ENCODE assay signal across 19 mouse cellular contexts in the genomic region with DNA sequence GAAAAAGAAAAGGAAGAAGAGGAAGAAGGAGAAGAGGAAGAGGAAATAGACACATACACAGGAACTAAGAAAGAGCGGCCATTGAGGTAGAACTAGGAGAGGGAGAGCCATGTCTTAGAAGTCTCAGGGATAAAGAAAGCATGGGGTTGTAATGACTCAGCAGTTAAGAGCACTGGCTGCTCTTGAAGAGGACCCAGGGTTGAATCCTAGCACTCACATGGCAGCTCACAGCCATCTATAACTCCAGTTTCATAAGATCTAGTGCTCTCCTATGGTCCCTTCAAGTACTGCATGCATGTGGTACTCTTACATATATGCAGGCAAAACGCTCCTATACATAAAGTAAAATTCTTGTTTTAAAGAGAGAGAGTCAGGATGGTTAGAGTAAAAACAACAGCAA. TPM values are rescaled to one million over a fixed set of nuclear protein-coding genes. Genes with fewer than 3 reads are reported as not detected.
A peak's percentile ranks its signal among the peaks of the same experiment; 100 is the strongest.
DNase-seq lines count a peak whose midpoint lies in the region; ATAC-seq and TF ChIP-seq lines count a peak whose summit lies in the region.
"Had no signal": no experiment of that assay in that cellular context is flagged by ENCODE, and none has a peak within 500 bp of the region (broad histone marks: within the 10 kb centered on the region; RNA-seq: fewer than 3 reads in every experiment).

No protein-coding gene starts in this region.

- intact Hi-C loops in left cerebral cortex, adult 2 months (cut with DNase I), result loop anchor here (5.0 kb wide), 3 partner anchors 76 to 246 kb away; a partner anchor contains a TSS
- intact Hi-C loops in left cerebral cortex, postnatal 25 days (cut with DNase I), result loop anchor here (5.0 to 10.0 kb wide), 2 partner anchors 389 to 431 kb away; no protein-coding TSS in a partner anchor

- ATAC-seq in CD4-positive, CD25-positive, alpha-beta regulatory T cell, adult 4 months, result no peak
- peak; percentile 21; the same call in 1 of the 2 replicates for ATAC-seq in megakaryocyte progenitor cell, adult 5-6 weeks (replicated peaks; ENCODE audit: poor library complexity)
- ATAC-seq: lung, postnatal 0 days had no signal

- peak; percentile 19 for DNase-seq in CD4-positive, CD25-positive, alpha-beta regulatory T cell, adult 2 months (ENCODE audit: low read depth, low spot score)
- no peak for DNase-seq in left cerebral cortex, adult 2 months (ENCODE audit: extremely low spot score in 1 of 2, low spot score in 2 of 2)
- DNase-seq in left cerebral cortex, postnatal 25 days (ENCODE audit: low spot score in 2 of 2), result no peak
- peak; percentile 35 to 40 for DNase-seq in B cell, adult 2 months
- no peak for DNase-seq in retina, embryonic 14.5 days (ENCODE audit: low spot score)
- DNase-seq in kidney, postnatal 4 days, result no peak
- DNase-seq: cerebellum, adult 2 months; heart, postnatal 10 days; left cerebral cortex, postnatal 4 days; liver; right cerebral cortex, adult 18-20 months had no signal

- no peak overlapping the region for H3K27ac ChIP-seq in left cerebral cortex, adult 2 months
- H3K27ac ChIP-seq: embryonic facial prominence, embryonic 10.5 days; hindbrain, embryonic 12.5 days; kidney, postnatal 0 days; neural tube, embryonic 12.5 days; stomach, postnatal 0 days had no signal

- no peak overlapping the region for H3K4me3 ChIP-seq in left cerebral cortex, adult 2 months
- H3K4me3 ChIP-seq: hindbrain, embryonic 12.5 days; neural tube, embryonic 12.5 days had no signal

- TF ChIP-seq CTCF in left cerebral cortex, adult 2 months (IDR thresholded peaks at IDR 0.05), result peak; percentile 12

RNA-seq across cellular contexts. Expression of a gene that starts 1.4 kb away (rescaled TPM):
- polyA plus RNA-seq in CD4-positive, CD25-positive, alpha-beta regulatory T cell, adult 4 months (2017; shearing (Covaris generic)), result 100 to 1,000 TPM; 260 to 314 TPM
- 10 to 100 TPM; 31.2 to 31.6 TPM for total RNA-seq in left cerebral cortex, adult 2 months (2021)
- total RNA-seq in left cerebral cortex, postnatal 25 days (2021), result 10 to 100 TPM; 28.3 to 30.0 TPM
- total RNA-seq in megakaryocyte progenitor cell, adult 5-6 weeks (2015), result 46.2 and 52.9 TPM in 2 replicates
- 36.8 and 44.9 TPM in 2 replicates for total RNA-seq in megakaryocyte progenitor cell, adult 5-6 weeks (2017)

RNA-seq across cellular contexts. Expression of a gene that starts 27.7 kb away (rescaled TPM):
- polyA plus RNA-seq in CD4-positive, CD25-positive, alpha-beta regulatory T cell, adult 4 months (2017; shearing (Covaris generic)), result 10 to 100 TPM; 17.1 to 27.4 TPM
- total RNA-seq in left cerebral cortex, adult 2 months (2021), result 100 to 1,000 TPM; 120 to 128 TPM
- 100 to 1,000 TPM; 112 to 119 TPM for total RNA-seq in left cerebral cortex, postnatal 25 days (2021)
- total RNA-seq in megakaryocyte progenitor cell, adult 5-6 weeks (2015), result 151 and 162 TPM in 2 replicates
- total RNA-seq in megakaryocyte progenitor cell, adult 5-6 weeks (2017), result 82.5 and 95.8 TPM in 2 replicates

RNA-seq across cellular contexts. Expression of a gene that starts 42.6 kb away (rescaled TPM):
- polyA plus RNA-seq in CD4-positive, CD25-positive, alpha-beta regulatory T cell, adult 4 months (2017; shearing (Covaris generic)), result 10 to 100 TPM; 14.8 to 18.4 TPM
- total RNA-seq in left cerebral cortex, adult 2 months (2021), result 10 to 100 TPM; 32.6 to 36.9 TPM
- 10 to 100 TPM; 33.3 to 37.3 TPM for total RNA-seq in left cerebral cortex, postnatal 25 days (2021)
- 3.4 and 5.1 TPM in 2 replicates for total RNA-seq in megakaryocyte progenitor cell, adult 5-6 weeks (2015)
- 4.0 and 4.6 TPM in 2 replicates for total RNA-seq in megakaryocyte progenitor cell, adult 5-6 weeks (2017)

RNA-seq across cellular contexts. Expression of a gene that starts 59.4 kb away (rescaled TPM):
- 10 to 100 TPM; 14.2 to 21.1 TPM for polyA plus RNA-seq in CD4-positive, CD25-positive, alpha-beta regulatory T cell, adult 4 months (2017; shearing (Covaris generic))
- total RNA-seq in left cerebral cortex, adult 2 months (2021), result 100 to 1,000 TPM; 145 to 146 TPM
- 100 to 1,000 TPM; 141 TPM for total RNA-seq in left cerebral cortex, postnatal 25 days (2021)
- 52.2 and 57.6 TPM in 2 replicates for total RNA-seq in megakaryocyte progenitor cell, adult 5-6 weeks (2015)
- 53.0 and 64.7 TPM in 2 replicates for total RNA-seq in megakaryocyte progenitor cell, adult 5-6 weeks (2017)

Comparison
In these comparisons a context has a peak if more than half of its experiments do, and no peak if none do; other contexts are left out.
1. DNase-seq: peak in CD4-positive, CD25-positive, alpha-beta regulatory T cell, adult 2 months (single experiment) and B cell, adult 2 months (2 of 2); none in left cerebral cortex, adult 2 months (0 of 2), left cerebral cortex, postnatal 25 days (0 of 2), retina, embryonic 14.5 days (single experiment) and kidney, postnatal 4 days (0 of 2).
2. RNA of a gene that starts 42.6 kb away (total RNA-seq): 33.3 to 37.3 TPM in left cerebral cortex, postnatal 25 days and 32.6 to 36.9 TPM in left cerebral cortex, adult 2 months; 3.4 to 5.1 TPM in megakaryocyte progenitor cell, adult 5-6 weeks; every median in the first group is over 4 times any median in the second.